Mouse (Mus musculus) ES-Bruce4 (cell line): Measurements from ENCODE around the gene Pigl. TPM values are rescaled to one million over a fixed set of nuclear protein-coding genes. Genes with fewer than 3 reads are reported as not detected.
A peak's percentile ranks its signal among the peaks of the same experiment; 100 is the strongest.

ENCODE experiments used
- H3K27ac ChIP-seq: 2 replicates; pipeline ENCODE4 v1.5.1; 2012; ENCODE audit warnings: low read length, inconsistent platforms; ENCODE audit not compliant: insufficient read depth
- H3K27me3 ChIP-seq: 2 replicates; pipeline ENCODE4 v1.6.1; 2012; ENCODE audit warnings: mild to moderate bottlenecking, low read length, inconsistent platforms; ENCODE audit not compliant: control insufficient read depth, poor library complexity, insufficient read depth, severe bottlenecking
- H3K36me3 ChIP-seq: 2 replicates; pipeline ENCODE4 v1.6.1; 2012; ENCODE audit warnings: inconsistent platforms, mild to moderate bottlenecking, low read length, moderate library complexity; ENCODE audit not compliant: control insufficient read depth, poor library complexity, insufficient read depth, severe bottlenecking
- H3K4me1 ChIP-seq: one replicate; pipeline ENCODE4 v1.8.1; 2011; ENCODE audit warnings: low read length; ENCODE audit not compliant: control insufficient read depth, insufficient read depth
- H3K4me3 ChIP-seq: 2 replicates; pipeline ENCODE4 v1.5.1; 2011; ENCODE audit warnings: low read depth, mild to moderate bottlenecking, low read length
- H3K9ac ChIP-seq: 2 replicates; pipeline ENCODE4 v1.6.1; 2012; ENCODE audit warnings: low read depth, mild to moderate bottlenecking, inconsistent platforms; ENCODE audit not compliant: poor library complexity, severe bottlenecking
- H3K9me3 ChIP-seq: replicated peaks from 2 replicates; pipeline ENCODE4 v1.6.1; 2012; ENCODE audit warnings: mild to moderate bottlenecking, low read length, inconsistent platforms; ENCODE audit not compliant: control insufficient read depth, poor library complexity, insufficient read depth, severe bottlenecking
- CTCF ChIP-seq: IDR thresholded peaks from one replicate; pipeline ENCODE4 v1.8.1; 2011; ENCODE audit warnings: low read depth, low read length
- EP300 ChIP-seq: IDR thresholded peaks from 2 replicates; pipeline ENCODE4 v1.6.1; 2011; ENCODE audit warnings: low read depth, low read length; ENCODE audit not compliant: insufficient read depth
- POLR2A ChIP-seq: IDR thresholded peaks from one replicate; pipeline ENCODE4 v1.8.1; 2011; ENCODE audit warnings: low read length; ENCODE audit not compliant: insufficient read depth
- polyA plus RNA-seq: library from polyadenylated mRNA; stranded (reverse); fragments of >200 nt; gene quantifications from 2 replicates; pipeline ENCODE4 v1.2.4, GENCODE M21; 2011; ENCODE audit warnings: low read depth; ENCODE audit not compliant: missing spikeins, insufficient read depth, insufficient read length

Pigl gene
- polyA plus RNA-seq, 1 experiment = 14.1 TPM

- H3K4me3 ChIP-seq = no peak overlapping the region
- TF ChIP-seq POLR2A = no peak
- TF ChIP-seq EP300 = no peak
- no peak for TF ChIP-seq CTCF
- no peaks in the 10 kb centered on the region for H3K36me3 ChIP-seq
- H3K27ac ChIP-seq = no peak overlapping the region
- H3K27me3 ChIP-seq = no peaks in the 10 kb centered on the region
- peaks cover 1% of the 10 kb centered on the region for H3K4me1 ChIP-seq
- H3K9ac ChIP-seq = no peak overlapping the region
- no peaks in the 10 kb centered on the region for H3K9me3 ChIP-seq
Observed at GRCm38 (mm10) chr11:62543991-62544390, 85.7 kb downstream of the Pigl start.

GRCm38 (mm10) chr11:62549782-62550181 lies 91.5 kb downstream of the Pigl start:
- peak overlapping the region; percentile 94 for H3K27ac ChIP-seq
- peak overlapping the region; percentile 97 for H3K9ac ChIP-seq
- H3K4me1 ChIP-seq = no peaks in the 10 kb centered on the region
- no peak for TF ChIP-seq EP300
- TF ChIP-seq CTCF = no peak
- TF ChIP-seq POLR2A = no peak
- H3K36me3 ChIP-seq = peaks cover 18% of the 10 kb centered on the region
- H3K9me3 ChIP-seq = no peaks in the 10 kb centered on the region
- no peak overlapping the region for H3K4me3 ChIP-seq
- no peaks in the 10 kb centered on the region for H3K27me3 ChIP-seq

- Histone ChIP-seq H3K4me1 (no peaks in the 10 kb centered on the region), H3K9ac (peak overlapping the region; percentile 97), H3K9me3 (no peaks in the 10 kb centered on the region), H3K4me3 (peak overlapping the region; percentile 97), H3K27ac (peak overlapping the region; percentile 94), H3K27me3 (no peaks in the 10 kb centered on the region), H3K36me3 (peaks cover 18% of the 10 kb centered on the region)
- TF ChIP-seq CTCF (no peak), POLR2A (no peak), EP300 (no peak)
Observed at GRCm38 (mm10) chr11:62550227-62550685, 92.0 kb downstream of the Pigl start.

GRCm38 (mm10) chr11:62550727-62551225 lies 92.5 kb downstream of the Pigl start, which contains the start of gene Ubb:
Gene Ubb, plus strand, starts transcription at chr11:62551171.
- TF ChIP-seq EP300 = 0 out of 2 replicates have a peak, but pooled peaks have one; percentile 71
- TF ChIP-seq CTCF = no peak
- TF ChIP-seq POLR2A = peak; percentile 58
- H3K36me3 ChIP-seq = peaks cover 18% of the 10 kb centered on the region
- no peaks in the 10 kb centered on the region for H3K27me3 ChIP-seq
- H3K4me3 ChIP-seq = peak within 1 kb of the TSS; percentile 97
- no peaks in the 10 kb centered on the region for H3K4me1 ChIP-seq
- no peaks in the 10 kb centered on the region for H3K9me3 ChIP-seq
- H3K9ac ChIP-seq = peak within 1 kb of the TSS; percentile 97
- H3K27ac ChIP-seq = peak within 1 kb of the TSS; percentile 94

- Histone ChIP-seq H3K4me3 (peak overlapping the region; percentile 78), H3K9ac (peak overlapping the region; percentile 97), H3K36me3 (peaks cover 18% of the 10 kb centered on the region), H3K27ac (peak overlapping the region; percentile 58), H3K4me1 (no peaks in the 10 kb centered on the region), H3K9me3 (no peaks in the 10 kb centered on the region), H3K27me3 (no peaks in the 10 kb centered on the region)
- TF ChIP-seq POLR2A (peak; percentile 99), EP300 (peak; percentile 69; the same call in 1 of the 2 replicates), CTCF (no peak)
Observed at GRCm38 (mm10) chr11:62551226-62552119, 93.2 kb downstream of the Pigl start.

GRCm38 (mm10) chr11:62553186-62553585 lies 94.9 kb downstream of the Pigl start:
- Histone ChIP-seq H3K27me3 (no peaks in the 10 kb centered on the region), H3K9ac (peak overlapping the region; percentile 54; the same call in 1 of the 2 replicates), H3K9me3 (no peaks in the 10 kb centered on the region), H3K27ac (no peak overlapping the region), H3K4me3 (peak overlapping the region; percentile 26), H3K4me1 (no peaks in the 10 kb centered on the region), H3K36me3 (peaks cover 18% of the 10 kb centered on the region)
- TF ChIP-seq POLR2A = no peak
- TF ChIP-seq CTCF = no peak
- no peak for TF ChIP-seq EP300
